Comparison of ENCODE assay signal across 8 mouse cellular contexts in the genomic region with DNA sequence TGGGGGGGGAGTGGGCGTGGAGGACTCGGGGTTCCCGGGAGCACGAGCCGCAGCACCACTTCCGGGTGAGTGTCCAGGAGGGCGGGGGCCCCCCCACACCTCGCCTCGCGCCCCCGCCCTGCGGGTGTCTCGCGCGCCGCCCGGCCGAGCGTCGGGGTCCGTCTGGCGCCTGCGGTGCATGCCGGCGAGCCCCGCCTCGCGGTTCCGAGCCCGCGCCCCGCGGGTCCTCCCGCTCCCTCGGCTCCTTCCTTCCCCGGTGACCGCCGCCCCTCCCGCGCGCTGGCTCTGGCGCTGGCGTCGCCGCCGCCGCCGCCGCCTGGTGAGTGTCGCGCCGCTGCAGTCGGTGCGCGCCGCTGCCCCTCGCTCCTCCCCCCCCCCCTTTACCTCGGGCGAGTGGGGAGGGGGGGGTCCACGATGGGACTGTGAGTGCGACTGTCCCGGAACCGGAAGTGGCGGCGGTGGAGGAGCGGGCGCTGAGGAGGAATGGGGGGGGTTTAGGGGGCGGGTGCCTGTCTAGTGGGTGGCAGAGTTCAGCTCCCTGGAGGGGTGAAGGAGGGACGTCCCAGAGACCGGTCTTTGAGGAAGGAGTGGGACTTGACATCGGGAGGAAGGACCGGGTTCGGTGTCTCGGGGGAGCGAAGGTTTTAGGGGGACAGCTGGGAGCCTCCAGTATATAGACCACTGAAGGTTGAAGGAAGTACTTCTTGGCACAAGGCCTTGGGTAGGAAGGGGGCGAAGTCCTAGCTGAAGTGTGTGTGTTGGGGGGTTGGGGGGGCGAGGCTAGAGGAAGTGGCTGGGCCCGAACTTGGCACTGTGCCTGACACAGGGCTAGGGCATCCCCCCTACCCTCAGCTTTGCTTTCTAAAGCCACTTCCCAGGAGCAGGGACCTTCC. TPM values are rescaled to one million over a fixed set of nuclear protein-coding genes. Genes with fewer than 3 reads are reported as not detected.
A peak's percentile ranks its signal among the peaks of the same experiment; 100 is the strongest.
DNase-seq lines count a peak whose midpoint lies in the region; ATAC-seq and TF ChIP-seq lines count a peak whose summit lies in the region.

No protein-coding gene starts in this region.

- peak; percentile 44 for ATAC-seq in monocyte, adult 5-6 weeks (replicated peaks; ENCODE audit: insufficient number of reproducible peaks, low FRiP score, low TSS enrichment, poor library complexity, severe bottlenecking)

- DNase-seq in 416B (ENCODE audit: low read depth), result peak; percentile 93
- peak; percentile 94 for DNase-seq in adrenal gland, postnatal 14 days
- peak; percentile 92 for DNase-seq in embryonic facial prominence, embryonic 10.5 days (ENCODE audit: low spot score)
- DNase-seq in heart, adult 18-20 months, result peak; percentile 84 to 91
- DNase-seq in kidney, adult 18-20 months, result peak; percentile 83
- DNase-seq in liver, adult 2 months (ENCODE audit: extremely low read depth, low read depth, low spot score), result peak; percentile 59
- DNase-seq in spleen, postnatal 14 days (ENCODE audit: low spot score in 2 of 2), result peak; percentile 48 to 60

- no peaks in the 10 kb centered on the region for H3K9me3 ChIP-seq in embryonic facial prominence, embryonic 10.5 days

- H3K27me3 ChIP-seq in embryonic facial prominence, embryonic 10.5 days (replicated peaks; ENCODE audit: low read depth, poor library complexity, severe bottlenecking), result peaks cover 4% of the 10 kb centered on the region; the same call in 1 of the 2 replicates
- H3K27me3 ChIP-seq in liver, adult 2 months (ENCODE audit: control insufficient read depth, insufficient read depth, low read length), result no peaks in the 10 kb centered on the region

- peak; percentile 33; the same call in 1 of the 2 replicates for TF ChIP-seq POLR2A in liver, adult 2 months (IDR thresholded peaks at IDR 0.05; ENCODE audit: extremely low read depth, insufficient read depth, low read length)

- H3K36me3 ChIP-seq in embryonic facial prominence, embryonic 10.5 days (replicated peaks), result peaks cover 38% of the 10 kb centered on the region
- H3K36me3 ChIP-seq in liver, adult 2 months (ENCODE audit: control insufficient read depth, insufficient read depth, low read length), result peaks cover 5% of the 10 kb centered on the region; the same call in 1 of the 2 replicates

- peaks cover 24% of the 10 kb centered on the region; the same call in 1 of the 2 replicates for H3K79me2 ChIP-seq in liver, adult 2 months (ENCODE audit: control insufficient read depth, insufficient read depth, low read length)

- H3K9ac ChIP-seq in liver, adult 2 months (ENCODE audit: low read depth, low read length), result peak overlapping the region; percentile 99

- no peak for TF ChIP-seq CTCF in liver, adult 2 months (IDR thresholded peaks at IDR 0.05; ENCODE audit: low read depth, low read length)

- H3K27ac ChIP-seq in embryonic facial prominence, embryonic 10.5 days (replicated peaks), result peak overlapping the region; percentile 99
- peak overlapping the region; percentile 91 for H3K27ac ChIP-seq in liver, adult 2 months (replicated peaks; ENCODE audit: insufficient read depth, low read depth, low read length)

- H3K4me1 ChIP-seq in embryonic facial prominence, embryonic 10.5 days, result peaks cover 29% of the 10 kb centered on the region
- peaks cover 10% of the 10 kb centered on the region for H3K4me1 ChIP-seq in liver, adult 2 months (ENCODE audit: control insufficient read depth, insufficient read depth, low read length)

- H3K4me3 ChIP-seq in embryonic facial prominence, embryonic 10.5 days, result peak overlapping the region; percentile 93
- H3K4me3 ChIP-seq in liver, adult 2 months (ENCODE audit: insufficient read depth, low read depth, low read length), result peak overlapping the region; percentile 91

- WGBS in embryonic facial prominence, embryonic 10.5 days, result 3% methylated on average over 77 of the region's 78 CpGs
- WGBS in liver, adult 2 months, result 2% methylated on average over 31 of the region's 78 CpGs

RNA-seq across cellular contexts. Expression of a gene that starts 0.5 kb away (rescaled TPM):
- total RNA-seq in adrenal gland, postnatal 14 days (2021), result 47.2 and 50.4 TPM in 2 replicates
- polyA plus RNA-seq in embryonic facial prominence, embryonic 10.5 days (2016; fragmentation: Nextera tagmentation; extraction: Ambion mirVana), result 9.4 and 11.0 TPM in 2 replicates
- 10 to 100 TPM; 20.5 to 20.6 TPM for total RNA-seq in heart, adult 18-20 months (2021)
- total RNA-seq in liver, adult 2 months (2014; rRNA removed), result 7.6 and 8.9 TPM in 2 replicates
- 23.1 and 34.7 TPM in 2 replicates for polyA plus RNA-seq in liver, adult 2 months (2012; rRNA removed)
- total RNA-seq in monocyte, adult 5-6 weeks (2017), result 26.0 to 44.7 TPM (median 28.6 TPM) in 3 replicates

RNA-seq across cellular contexts. Expression of a gene that starts 12.9 kb away (rescaled TPM):
- total RNA-seq in adrenal gland, postnatal 14 days (2021), result 4.8 and 5.4 TPM in 2 replicates
- polyA plus RNA-seq in embryonic facial prominence, embryonic 10.5 days (2016; fragmentation: Nextera tagmentation; extraction: Ambion mirVana), result 0.82 and 1.1 TPM in 2 replicates
- total RNA-seq in heart, adult 18-20 months (2021), result under 1 TPM; 0.62 to 0.80 TPM
- 0.13 TPM in 1 of 2 replicates, not detected in the other for total RNA-seq in liver, adult 2 months (2014; rRNA removed)
- 0.77 and 1.4 TPM in 2 replicates for polyA plus RNA-seq in liver, adult 2 months (2012; rRNA removed)
- not detected in 3 replicates for total RNA-seq in monocyte, adult 5-6 weeks (2017)

RNA-seq across cellular contexts. Expression of a gene that starts 30.1 kb away (rescaled TPM):
- total RNA-seq in adrenal gland, postnatal 14 days (2021), result 64.9 and 71.8 TPM in 2 replicates
- 125 and 137 TPM in 2 replicates for polyA plus RNA-seq in embryonic facial prominence, embryonic 10.5 days (2016; fragmentation: Nextera tagmentation; extraction: Ambion mirVana)
- 10 to 100 TPM; 22.4 to 26.6 TPM for total RNA-seq in heart, adult 18-20 months (2021)
- total RNA-seq in liver, adult 2 months (2014; rRNA removed), result 15.8 and 16.3 TPM in 2 replicates
- 23.2 and 27.0 TPM in 2 replicates for polyA plus RNA-seq in liver, adult 2 months (2012; rRNA removed)
- 118 to 132 TPM (median 119 TPM) in 3 replicates for total RNA-seq in monocyte, adult 5-6 weeks (2017)

RNA-seq across cellular contexts. Expression of a gene that starts 40.1 kb away (rescaled TPM):
- 7.5 and 8.2 TPM in 2 replicates for total RNA-seq in adrenal gland, postnatal 14 days (2021)
- 15.9 and 17.8 TPM in 2 replicates for polyA plus RNA-seq in embryonic facial prominence, embryonic 10.5 days (2016; fragmentation: Nextera tagmentation; extraction: Ambion mirVana)
- 1 to 10 TPM in 1 of 2 experiments, under 1 TPM in 1; 0.99 to 2.7 TPM for total RNA-seq in heart, adult 18-20 months (2021)
- 3.2 and 4.1 TPM in 2 replicates for total RNA-seq in liver, adult 2 months (2014; rRNA removed)
- polyA plus RNA-seq in liver, adult 2 months (2012; rRNA removed), result 6.6 and 7.8 TPM in 2 replicates
- total RNA-seq in monocyte, adult 5-6 weeks (2017), result 5.5 to 20.2 TPM (median 8.3 TPM) in 3 replicates

RNA-seq across cellular contexts. Expression of a gene that starts 44.1 kb away (rescaled TPM):
- 117 and 122 TPM in 2 replicates for total RNA-seq in adrenal gland, postnatal 14 days (2021)
- 137 and 146 TPM in 2 replicates for polyA plus RNA-seq in embryonic facial prominence, embryonic 10.5 days (2016; fragmentation: Nextera tagmentation; extraction: Ambion mirVana)
- total RNA-seq in heart, adult 18-20 months (2021), result 100 to 1,000 TPM in 1 of 2 experiments, 10 to 100 TPM in 1; 94.3 to 102 TPM
- total RNA-seq in liver, adult 2 months (2014; rRNA removed), result 35.8 and 46.6 TPM in 2 replicates
- polyA plus RNA-seq in liver, adult 2 months (2012; rRNA removed), result 165 and 170 TPM in 2 replicates
- 7.6 to 25.6 TPM (median 21.5 TPM) in 3 replicates for total RNA-seq in monocyte, adult 5-6 weeks (2017)

Comparison
In these comparisons a context has a peak if more than half of its experiments do, and no peak if none do; other contexts are left out.
1. Peak in every context shown above with its lines: DNase-seq, ATAC-seq, H3K4me3 ChIP-seq and H3K27ac ChIP-seq.